Mouse (Mus musculus) CH12F3 (cell line): Measurements from ENCODE around the gene Lad1.

Source experiments
- in situ Hi-C: fragments of 300-500 bp; cut with MboI; formaldehyde crosslinking; loops from 2 replicates; pipeline ENCODE4 v1.14.3; 2020; ENCODE audit warnings: low sequenced_read_pairs

The Lad1 gene

DNA sequence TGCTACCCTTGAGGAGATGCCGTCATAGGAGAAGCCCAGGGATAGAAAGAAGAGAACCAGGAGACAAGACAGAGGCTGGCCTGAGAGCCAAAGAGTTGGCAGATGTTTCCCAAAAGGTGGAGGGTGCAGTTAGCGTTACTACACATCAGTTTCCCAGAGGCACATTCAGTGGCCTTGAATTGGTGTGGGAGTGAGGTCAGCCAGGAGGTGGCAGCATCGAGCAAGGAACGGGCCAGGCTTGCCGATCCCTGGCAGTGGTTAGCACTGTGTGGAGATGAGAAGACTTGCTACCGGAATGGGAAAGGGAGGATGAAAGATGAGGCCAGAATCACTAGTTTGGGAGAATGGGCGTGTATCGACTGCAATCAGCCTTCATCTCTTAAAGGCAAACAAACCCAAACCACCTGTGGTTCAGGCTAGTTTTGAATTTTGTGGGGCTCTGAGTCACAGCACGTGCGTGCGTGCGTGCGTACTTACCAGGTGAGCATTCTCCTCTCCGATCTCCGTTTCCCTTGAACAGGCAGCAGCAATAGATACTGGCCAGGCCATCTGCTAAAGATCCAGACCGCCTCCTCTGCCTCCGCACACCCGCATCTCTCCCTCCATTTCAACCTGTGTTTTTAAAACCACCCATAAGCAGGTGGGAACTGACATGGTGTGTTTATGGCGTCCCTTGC lies 47.3 kb downstream of the Lad1 start:
- in situ Hi-C loops: loop anchor here (5.0 kb wide), 1 partner anchor 82 kb away; no protein-coding TSS in a partner anchor

DNA sequence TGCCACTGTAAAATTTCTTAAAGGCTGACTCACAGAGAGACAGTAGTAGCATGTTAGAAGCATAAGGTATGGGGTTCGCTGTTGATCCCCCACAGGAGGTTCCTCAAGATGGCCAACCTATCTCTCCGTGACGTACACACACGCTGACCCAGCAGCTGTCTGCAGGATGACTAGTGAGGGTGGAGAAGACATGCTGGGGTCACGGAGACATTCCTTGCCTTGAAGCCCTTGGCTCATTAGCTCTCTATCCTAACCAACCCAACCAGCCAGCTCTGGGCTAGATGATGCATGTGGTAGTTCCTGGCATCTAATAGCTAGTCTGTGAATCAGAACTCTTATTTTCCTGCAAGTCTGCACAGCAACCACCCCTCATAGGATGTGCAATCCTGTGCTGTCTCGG lies 50.2 kb downstream of the Lad1 start:
- in situ Hi-C loops: loop anchor here (5.0 kb wide), 1 partner anchor 79 kb away; no protein-coding TSS in a partner anchor

- in situ Hi-C loops: no loop called here
Measured at GRCm38 (mm10) chr1:135872991-135873390, 54.6 kb downstream of the Lad1 start.

DNA sequence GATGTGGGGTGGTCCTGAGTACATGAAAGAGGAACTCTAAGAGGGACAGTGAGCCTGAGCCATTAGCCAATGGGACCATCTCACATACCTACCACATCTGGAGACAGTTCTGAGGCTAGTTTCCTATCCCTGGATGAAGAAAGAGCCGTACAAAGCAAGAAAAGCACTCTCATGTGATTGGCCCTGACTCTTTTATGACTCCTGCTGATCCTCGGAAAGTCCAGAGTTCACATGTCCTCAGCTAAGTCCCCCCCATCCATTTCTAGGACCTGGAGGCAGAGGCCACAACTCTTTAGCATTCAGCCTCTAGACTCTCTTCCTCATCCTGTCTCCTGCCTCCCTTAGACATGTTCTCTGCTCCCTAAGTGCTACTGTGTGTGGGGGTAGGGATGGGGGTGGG lies 58.9 kb downstream of the Lad1 start:
- in situ Hi-C loops: no loop called here

DNA sequence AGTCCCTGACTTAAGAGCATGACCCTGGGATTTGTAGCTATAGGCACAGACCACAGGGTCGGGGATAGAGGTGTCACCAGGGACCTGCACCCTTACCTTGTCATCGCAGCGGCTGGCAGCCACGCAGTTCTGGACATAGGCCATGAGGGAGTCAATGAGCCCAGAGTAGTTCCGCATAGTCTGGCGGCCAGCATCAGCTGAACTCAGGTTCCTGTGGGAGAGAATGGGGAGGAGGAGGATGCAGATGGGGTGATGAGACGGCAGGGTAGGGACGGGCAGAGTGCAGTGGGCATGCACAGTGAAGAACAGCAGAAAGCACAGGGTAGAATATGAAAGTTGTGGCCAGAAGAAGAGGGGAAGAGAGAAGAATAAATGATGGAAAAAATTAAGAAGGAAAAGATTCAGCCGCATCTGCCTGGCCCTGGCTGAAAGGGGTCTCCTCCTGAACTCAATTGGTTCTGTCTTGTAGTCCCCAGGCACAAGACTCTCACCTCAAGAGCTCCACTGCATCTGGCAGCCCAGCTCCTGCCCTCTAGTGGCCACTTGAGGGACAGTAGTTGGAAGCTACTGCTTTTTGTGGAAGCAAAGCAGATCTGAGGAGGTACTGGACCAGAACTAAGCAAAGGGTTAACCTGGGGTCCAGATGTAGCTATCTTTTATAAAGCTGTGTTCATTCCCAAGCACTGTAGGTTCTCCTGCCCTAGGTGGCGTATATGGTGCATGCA lies 64.1 kb downstream of the Lad1 start:
- in situ Hi-C loops: no loop called here
